Mouse (Mus musculus) forebrain, postnatal 0 days (tissue): ENCODE data around the gene Sgcb. TPM values are rescaled to one million over a fixed set of nuclear protein-coding genes. Genes with fewer than 3 reads are reported as not detected.
A peak's percentile ranks its signal among the peaks of the same experiment; 100 is the strongest.

Experiments
- ATAC-seq: fragments of 200-750 bp; cut with Nextera tagmentation; 2 replicates; pipeline ENCODE4 v1.8.0; 2017; ENCODE audit warnings: mild to moderate bottlenecking, moderate library complexity
- DNase-seq: peaks from one replicate; pipeline ENCODE4 v3.0.0-alpha.2; 2015
- H3K27ac ChIP-seq: fragments of 300-500 bp; sonication (generic); 2 replicates; pipeline ENCODE4 v1.5.1; 2014; ENCODE audit warnings: low read depth, mild to moderate bottlenecking, antibody characterized with exemption, low read length, moderate library complexity, mixed read lengths
- H3K27me3 ChIP-seq: fragments of 300-500 bp; sonication (generic); 2 replicates; pipeline ENCODE4 v1.6.1; 2014; ENCODE audit warnings: mild to moderate bottlenecking, low read length, mixed read lengths; ENCODE audit not compliant: insufficient read depth
- H3K36me3 ChIP-seq: fragments of 300-500 bp; sonication (generic); 2 replicates; pipeline ENCODE4 v1.6.1; 2014; ENCODE audit warnings: mild to moderate bottlenecking, moderate library complexity; ENCODE audit not compliant: insufficient read depth
- H3K4me1 ChIP-seq: fragments of 300-500 bp; sonication (generic); 2 replicates; pipeline ENCODE4 v1.6.1; 2014; ENCODE audit warnings: antibody characterized with exemption; ENCODE audit not compliant: insufficient read depth
- H3K4me2 ChIP-seq: fragments of 300-500 bp; sonication (generic); 2 replicates; pipeline ENCODE4 v1.6.1; 2014; ENCODE audit warnings: low read depth, mild to moderate bottlenecking, moderate library complexity
- H3K4me3 ChIP-seq: fragments of 300-500 bp; sonication (generic); 2 replicates; pipeline ENCODE4 v1.5.1; 2014; ENCODE audit warnings: low read depth, low read length, mixed read lengths
- H3K9ac ChIP-seq: fragments of 300-500 bp; sonication (generic); 2 replicates; pipeline ENCODE4 v1.6.1; 2014; ENCODE audit warnings: mild to moderate bottlenecking
- H3K9me3 ChIP-seq: fragments of 300-500 bp; sonication (generic); 2 replicates; pipeline ENCODE4 v1.6.1; 2016; ENCODE audit warnings: low read length
- CTCF ChIP-seq: sonication (generic); IDR thresholded peaks from 2 replicates; pipeline ENCODE4 v1.5.1; 2016; ENCODE audit warnings: antibody characterized with exemption, control low read depth, low read depth
- whole genome bisulfite sequencing: fragments of 180-500 bp; shearing (Covaris S2); extraction: QIAGEN DNeasy Blood & Tissue Kit; methylation state at CpG from one replicate; pipeline ENCODE4 v1.1.7; 2014; 5-methylcytosine and 5-hydroxymethylcytosine counted together
- polyA plus RNA-seq: library from polyadenylated mRNA; unstranded; fragments of >200 nt; fragmentation: Nextera tagmentation; extraction: Ambion mirVana; gene quantifications from 2 replicates; pipeline ENCODE4 v1.2.1, GENCODE M21; 2015
- total RNA-seq: library from RNA; depleted of rRNA; stranded (reverse); fragments of >200 nt; gene quantifications from 2 replicates; pipeline ENCODE4 v1.2.3, GENCODE M21; 2014

Sgcb gene
- total and polyA plus RNA-seq, 2 experiments from 2014 or later: 17.1 to 37.8 TPM

DNA sequence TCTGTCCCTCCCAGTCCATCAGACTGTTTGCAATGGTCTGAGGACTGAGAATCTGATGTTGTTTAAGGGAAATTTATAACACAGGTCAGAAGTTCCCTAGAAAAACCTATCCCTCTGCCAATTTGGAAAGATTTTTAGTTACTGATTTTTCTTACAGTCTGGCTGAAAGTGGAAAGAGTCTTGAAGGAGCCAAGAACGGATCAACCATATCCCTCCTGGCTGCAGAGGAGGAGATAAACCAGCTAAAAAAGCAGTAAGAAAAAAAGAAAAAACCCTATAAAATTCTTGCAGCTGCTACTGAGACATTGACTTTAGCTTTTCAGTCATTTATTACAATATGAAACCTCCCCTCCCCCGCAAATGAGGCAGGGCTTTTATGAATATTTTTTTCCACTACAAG lies 19.1 kb upstream of the Sgcb start:
- H3K4me2 ChIP-seq: no peak overlapping the region
- no peaks in the 10 kb centered on the region for H3K4me1 ChIP-seq
- no peak for ATAC-seq
- H3K27ac ChIP-seq: no peak overlapping the region
- no peak overlapping the region for H3K9ac ChIP-seq
- no peak overlapping the region for H3K4me3 ChIP-seq
- no peak for DNase-seq
- TF ChIP-seq CTCF: no peak
- no peaks in the 10 kb centered on the region for H3K36me3 ChIP-seq
- H3K27me3 ChIP-seq: no peaks in the 10 kb centered on the region
- 83% methylated on average over 2 of the region's 2 CpGs for WGBS
- H3K9me3 ChIP-seq: no peaks in the 10 kb centered on the region

DNA sequence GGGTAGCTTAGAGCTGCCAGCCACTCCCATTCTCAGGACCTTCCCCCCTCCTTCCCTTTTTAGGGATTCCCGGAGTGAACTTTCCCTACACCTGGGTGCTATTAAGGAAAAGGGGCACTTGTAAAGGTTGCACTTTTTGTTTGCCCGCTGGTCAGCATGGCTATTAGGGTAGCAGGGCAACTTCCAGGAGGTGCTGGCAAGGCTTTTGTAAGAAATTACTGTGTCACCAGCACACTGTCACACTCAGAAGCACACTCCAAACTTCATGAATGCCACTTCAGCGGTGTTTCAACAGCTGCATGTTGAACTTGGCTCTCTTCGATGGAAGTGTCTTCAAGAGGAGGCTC lies 4.2 kb upstream of the Sgcb start:
- TF ChIP-seq CTCF: no peak
- Histone ChIP-seq H3K4me1 (peaks cover 13% of the 10 kb centered on the region), H3K4me2 (peak overlapping the region; percentile 69; the same call in 1 of the 2 replicates), H3K4me3 (peak overlapping the region; percentile 32; the same call in 1 of the 2 replicates), H3K27me3 (peaks cover 44% of the 10 kb centered on the region), H3K36me3 (no peaks in the 10 kb centered on the region), H3K9me3 (no peaks in the 10 kb centered on the region), H3K9ac (no peak overlapping the region), H3K27ac (no peak overlapping the region)
- DNase-seq (no peak), ATAC-seq (no peak)
- WGBS: 2% methylated on average over 4 of the region's 4 CpGs

DNA sequence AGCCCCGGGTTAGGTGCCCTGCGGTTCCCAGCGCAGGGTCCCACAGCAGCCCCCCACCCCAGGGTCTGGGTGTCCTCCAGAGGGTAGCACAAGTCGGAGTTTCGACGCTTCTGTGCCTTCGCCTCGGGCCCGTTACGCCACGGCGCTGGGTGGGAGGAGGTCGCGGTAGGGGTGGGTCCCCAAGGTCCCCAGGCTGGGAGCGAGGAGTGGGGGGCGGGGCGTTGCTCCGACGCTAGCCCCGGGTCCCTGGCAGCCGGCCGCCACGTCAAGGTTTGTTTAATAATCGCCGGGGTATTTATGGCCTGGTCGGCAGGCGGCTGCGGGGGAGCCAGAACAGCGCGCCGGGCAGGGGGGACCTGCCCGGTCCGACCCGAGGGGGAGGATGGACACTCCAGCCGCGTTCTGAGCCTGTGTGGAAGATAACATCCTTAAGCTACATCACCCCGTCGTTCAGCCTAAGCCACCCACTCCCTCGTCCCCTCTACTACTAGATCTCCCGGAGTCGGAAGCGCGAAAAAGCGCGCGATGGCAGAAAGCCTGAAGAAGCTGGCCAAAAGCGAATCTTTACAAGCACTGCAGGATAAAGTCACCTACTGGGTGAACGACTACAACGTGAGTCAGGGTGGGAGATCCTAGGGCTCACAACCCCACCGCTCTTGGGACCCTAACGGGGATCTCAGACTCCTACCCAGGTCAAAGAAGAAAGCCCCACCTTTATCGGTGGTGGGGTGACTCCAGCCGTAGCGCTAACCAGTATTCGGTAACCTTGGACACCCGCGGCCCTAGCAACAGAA lies 3.7 kb upstream of the Sgcb start, which contains the start of gene Spata18:
Gene Spata18 (plus strand): TSS at position 319 of the 794 bp plus-strand sequence.
- DNase-seq (no peak), ATAC-seq (0 out of 2 replicates have a peak, but pooled peaks have one; percentile 5)
- Histone ChIP-seq H3K4me2 (peak within 1 kb of the TSS; percentile 69), H3K9me3 (no peaks in the 10 kb centered on the region), H3K4me3 (peak within 1 kb of the TSS; percentile 32), H3K27me3 (peaks cover 44% of the 10 kb centered on the region), H3K27ac (no peak within 1 kb of the TSS), H3K9ac (peak within 1 kb of the TSS; percentile 22), H3K4me1 (peaks cover 19% of the 10 kb centered on the region), H3K36me3 (no peaks in the 10 kb centered on the region)
- WGBS: under 1% methylated on average over 57 of the region's 57 CpGs
- TF ChIP-seq CTCF: no peak

DNA sequence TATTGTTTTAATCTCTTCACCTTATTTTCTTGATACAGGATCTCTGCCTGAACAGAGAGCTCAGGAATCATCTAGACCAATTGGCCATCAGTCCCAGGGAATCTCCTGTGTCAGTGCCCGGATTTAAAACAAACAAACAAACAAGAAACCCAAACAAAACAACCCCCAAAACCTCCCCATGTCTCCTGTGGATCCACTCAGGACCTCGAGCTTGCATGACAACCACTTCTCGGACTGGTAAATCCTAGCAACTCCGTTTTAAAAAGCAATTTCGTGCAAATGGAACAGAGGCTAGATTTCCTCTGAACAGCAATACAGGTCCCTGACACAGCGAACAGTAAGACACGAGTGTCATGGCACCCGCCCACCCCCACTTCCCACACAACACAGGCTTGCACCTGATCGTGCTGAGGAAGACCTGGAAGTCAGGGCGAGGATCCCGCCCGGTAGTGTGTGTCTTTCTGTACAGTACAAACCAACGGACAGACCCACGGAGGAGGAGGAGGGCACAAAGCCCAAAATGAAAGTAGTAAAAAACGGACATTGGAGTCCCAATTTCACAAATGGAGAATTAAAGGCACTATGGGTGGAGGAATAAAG lies 2.9 kb upstream of the Sgcb start:
- peak overlapping the region; percentile 32 for H3K4me3 ChIP-seq
- ATAC-seq (0 out of 2 replicates have a peak, but pooled peaks have one; percentile 8), DNase-seq (peak; percentile 64)
- no peak for TF ChIP-seq CTCF
- WGBS: under 1% methylated on average over 15 of the region's 15 CpGs
- peak overlapping the region; percentile 69 for H3K4me2 ChIP-seq
- no peaks in the 10 kb centered on the region for H3K36me3 ChIP-seq
- H3K27me3 ChIP-seq: peaks cover 44% of the 10 kb centered on the region
- peaks cover 19% of the 10 kb centered on the region for H3K4me1 ChIP-seq
- no peak overlapping the region; the same call in 1 of the 2 replicates for H3K9ac ChIP-seq
- no peak overlapping the region for H3K27ac ChIP-seq
- no peaks in the 10 kb centered on the region for H3K9me3 ChIP-seq

DNA sequence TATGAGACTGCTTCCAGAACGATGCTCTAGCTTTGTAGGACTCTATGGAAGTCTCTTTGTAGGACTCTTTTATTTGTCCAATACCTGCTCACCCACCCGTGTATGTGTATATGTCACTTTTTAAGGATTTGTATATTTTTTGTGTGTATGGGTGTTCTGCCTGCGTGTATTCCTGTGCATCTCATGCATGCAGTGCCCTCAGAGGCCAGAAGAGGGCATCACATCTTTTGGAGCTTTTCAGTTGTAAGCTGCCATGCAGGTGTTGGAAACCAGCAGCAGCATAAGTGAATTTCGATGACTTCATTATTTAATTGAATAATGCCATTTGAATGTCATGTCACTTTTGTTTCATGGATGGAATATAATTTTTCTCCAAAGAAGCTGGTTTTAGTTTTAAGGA lies 5.5 kb downstream of the Sgcb start:
- ATAC-seq (no peak), DNase-seq (no peak)
- H3K4me1 ChIP-seq: 0 out of 2 replicates have a peak, but pooled peaks cover 8% of the 10 kb centered on the region
- H3K36me3 ChIP-seq: peaks cover 16% of the 10 kb centered on the region
- 85% methylated on average over 4 of the region's 4 CpGs for WGBS
- H3K9ac ChIP-seq: no peak overlapping the region
- H3K9me3 ChIP-seq: no peaks in the 10 kb centered on the region
- H3K27ac ChIP-seq: no peak overlapping the region
- no peak overlapping the region for H3K4me3 ChIP-seq
- no peaks in the 10 kb centered on the region for H3K27me3 ChIP-seq
- TF ChIP-seq CTCF: peak; percentile 72
- H3K4me2 ChIP-seq: no peak overlapping the region

DNA sequence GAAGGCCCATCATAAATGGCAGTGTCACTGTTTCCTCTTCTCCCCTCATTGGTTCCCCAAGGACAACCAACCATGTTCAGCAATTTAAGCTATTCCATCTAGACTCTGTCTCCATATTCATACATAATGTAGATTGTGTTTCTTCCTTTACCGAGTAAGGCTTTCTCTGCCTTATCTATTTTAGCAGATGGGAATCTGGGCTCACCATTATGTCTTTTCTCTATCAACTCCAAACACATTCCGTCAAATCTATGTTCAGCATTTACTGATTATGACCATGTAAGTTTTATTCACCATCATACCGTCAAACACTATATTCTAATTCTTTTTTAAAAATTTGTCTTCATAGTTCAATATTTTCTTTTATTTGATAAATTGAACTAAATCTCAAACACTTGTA lies 6.5 kb downstream of the Sgcb start:
- H3K9ac ChIP-seq: no peak overlapping the region
- no peaks in the 10 kb centered on the region for H3K4me1 ChIP-seq
- peaks cover 18% of the 10 kb centered on the region for H3K36me3 ChIP-seq
- no peak overlapping the region for H3K4me3 ChIP-seq
- H3K27ac ChIP-seq: no peak overlapping the region
- ATAC-seq: no peak
- no peaks in the 10 kb centered on the region for H3K9me3 ChIP-seq
- TF ChIP-seq CTCF: no peak
- H3K4me2 ChIP-seq: no peak overlapping the region
- no peak for DNase-seq
- 71% methylated on average over 3 of the region's 3 CpGs for WGBS
- no peaks in the 10 kb centered on the region for H3K27me3 ChIP-seq
